Mouse (Mus musculus): ENCODE results near the gene Atpif1.

GRCm38 (mm10) chr4:132554653-132555052 is 21.2 kb upstream of the Atpif1 start:
- TF ChIP-seq POLR2A (IDR thresholded peaks at IDR 0.05; ENCODE audit: borderline replicate concordance, control insufficient read depth, low read depth, low read length), result no peak
- no peak for TF ChIP-seq CTCF (IDR thresholded peaks at IDR 0.05; ENCODE audit: control insufficient read depth, insufficient read depth, low read length)

Measured in bone marrow, adult 2 months (tissue).